Mouse (Mus musculus): Measurements from ENCODE around the gene Agtpbp1. TPM values are rescaled to one million over a fixed set of nuclear protein-coding genes. Genes with fewer than 3 reads are reported as not detected.

The Agtpbp1 gene
- polyA plus RNA-seq, 1 experiment from 2014 or later, result 52.3 TPM

DNA sequence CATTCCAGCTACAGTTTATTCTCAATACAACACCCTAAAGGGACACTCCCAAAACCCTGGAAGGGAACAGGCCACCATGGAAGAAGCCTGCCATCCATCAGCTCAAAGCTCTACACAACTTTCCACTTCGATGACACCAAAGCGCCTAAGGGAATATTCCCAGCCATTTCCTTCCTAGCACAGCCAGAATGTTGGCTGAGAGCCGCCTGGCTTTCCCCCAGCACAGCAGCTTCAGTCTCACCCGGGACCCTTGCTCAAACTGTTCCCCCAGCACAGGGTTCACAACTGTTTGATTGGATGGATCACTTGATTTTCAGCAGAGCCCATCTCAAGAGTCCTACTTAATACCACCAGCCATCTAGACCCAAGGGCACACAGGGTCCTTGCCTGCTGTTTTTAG, 37.3 kb downstream of the Agtpbp1 start:
- peaks cover 11% of the 10 kb centered on the region for H3K4me1 ChIP-seq
- H3K9ac ChIP-seq (replicated peaks), result no peak overlapping the region
- no peak for ATAC-seq (replicated peaks)
- H3K9me3 ChIP-seq, result no peaks in the 10 kb centered on the region
- no peak overlapping the region for H3K4me3 ChIP-seq
- 68% methylated on average over 4 of the region's 4 CpGs for WGBS
- no peak overlapping the region for H3K27ac ChIP-seq (replicated peaks)
- H3K27me3 ChIP-seq, result no peaks in the 10 kb centered on the region
- H3K4me2 ChIP-seq (replicated peaks), result no peak overlapping the region
- H3K36me3 ChIP-seq, result no peaks in the 10 kb centered on the region

DNA sequence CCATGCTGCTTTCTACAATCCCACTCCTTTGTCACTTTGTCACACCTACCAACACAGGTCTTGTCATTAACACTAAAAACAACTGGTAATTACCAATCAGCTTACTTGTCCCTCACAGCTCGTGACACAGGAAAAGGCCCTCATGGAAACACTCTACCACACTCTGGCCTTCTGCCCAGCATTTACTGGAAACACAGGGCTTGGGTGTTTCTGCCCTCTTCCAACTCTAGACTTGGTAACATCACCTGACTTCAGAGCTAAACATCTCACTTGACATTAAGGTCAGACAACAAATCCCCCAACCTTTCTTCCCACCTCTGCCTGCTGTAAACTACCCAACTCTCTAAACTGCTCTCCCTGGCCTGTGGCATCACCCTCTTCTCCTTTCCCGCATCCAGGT, 37.9 kb downstream of the Agtpbp1 start:
- Histone ChIP-seq H3K4me1 (peaks cover 8% of the 10 kb centered on the region), H3K9ac (replicated peaks) (no peak overlapping the region), H3K27ac (replicated peaks) (no peak overlapping the region), H3K9me3 (no peaks in the 10 kb centered on the region), H3K36me3 (no peaks in the 10 kb centered on the region), H3K4me3 (no peak overlapping the region), H3K27me3 (no peaks in the 10 kb centered on the region), H3K4me2 (replicated peaks) (no peak overlapping the region)
- no peak for ATAC-seq (replicated peaks)
- WGBS, result 63% methylated on average over 2 of the region's 2 CpGs

- H3K4me1 ChIP-seq, result peaks cover 1% of the 10 kb centered on the region; the same call in 1 of the 2 replicates
- H3K4me3 ChIP-seq, result no peak overlapping the region
- no peak for ATAC-seq (replicated peaks)
- no peak overlapping the region for H3K9ac ChIP-seq (replicated peaks)
- H3K4me2 ChIP-seq (replicated peaks), result no peak overlapping the region
- WGBS, result 85% methylated on average over 10 of the region's 10 CpGs
- H3K36me3 ChIP-seq, result no peaks in the 10 kb centered on the region
- no peaks in the 10 kb centered on the region for H3K27me3 ChIP-seq
- H3K9me3 ChIP-seq, result no peaks in the 10 kb centered on the region
- no peak overlapping the region for H3K27ac ChIP-seq (replicated peaks)
These were observed 42.6 kb downstream of the Agtpbp1 start for GRCm38 (mm10) chr13:59542411-59542810.

DNA sequence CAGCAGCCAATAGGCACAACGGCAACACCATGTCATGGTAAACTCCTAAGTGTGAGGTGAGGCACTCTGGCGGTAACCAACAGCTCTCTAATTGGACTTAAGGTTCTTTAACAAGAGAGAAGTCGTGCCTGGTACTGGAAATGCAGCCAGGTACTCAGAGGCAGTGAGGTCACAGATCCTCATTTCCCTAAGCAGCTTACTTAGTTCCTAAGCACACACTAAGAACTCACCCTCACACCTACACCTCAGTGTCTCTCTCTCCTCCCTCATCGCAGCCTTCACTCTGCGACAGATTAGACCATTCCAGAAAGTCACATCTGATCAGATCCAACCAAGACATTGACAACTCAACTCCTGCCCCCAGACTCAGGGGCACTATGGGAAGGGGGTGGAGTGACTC, 45.0 kb downstream of the Agtpbp1 start:
- 88% methylated on average over 5 of the region's 5 CpGs for WGBS
- Histone ChIP-seq H3K27ac (replicated peaks) (no peak overlapping the region), H3K9me3 (no peaks in the 10 kb centered on the region), H3K36me3 (no peaks in the 10 kb centered on the region; the same call in 1 of the 2 replicates), H3K4me2 (replicated peaks) (no peak overlapping the region), H3K9ac (replicated peaks) (no peak overlapping the region), H3K27me3 (no peaks in the 10 kb centered on the region), H3K4me3 (no peak overlapping the region), H3K4me1 (no peaks in the 10 kb centered on the region)
- ATAC-seq (replicated peaks), result no peak

DNA sequence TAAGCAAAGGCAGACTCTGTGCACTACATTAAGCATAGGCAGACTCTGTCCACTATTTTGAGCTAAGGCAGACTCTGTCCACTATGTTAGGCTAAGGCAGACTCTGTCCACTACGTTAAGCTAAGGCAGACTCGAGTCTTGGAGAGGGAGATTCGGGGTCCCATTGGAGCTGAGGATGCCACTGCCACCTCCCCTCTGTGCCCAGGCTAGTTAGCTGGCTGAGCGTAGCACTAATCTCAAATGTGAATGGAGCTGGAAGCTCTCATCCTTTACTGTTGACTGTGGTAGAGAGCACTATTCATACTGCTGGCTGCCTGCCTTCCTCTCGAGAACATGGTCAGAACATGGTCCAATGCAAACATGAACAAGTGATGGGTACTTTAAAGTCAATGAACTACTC, 46.4 kb downstream of the Agtpbp1 start:
- Histone ChIP-seq H3K27ac (replicated peaks) (no peak overlapping the region), H3K4me2 (replicated peaks) (no peak overlapping the region), H3K4me3 (no peak overlapping the region), H3K4me1 (no peaks in the 10 kb centered on the region), H3K9me3 (no peaks in the 10 kb centered on the region), H3K27me3 (no peaks in the 10 kb centered on the region), H3K9ac (replicated peaks) (no peak overlapping the region), H3K36me3 (no peaks in the 10 kb centered on the region; the same call in 1 of the 2 replicates)
- WGBS, result 94% methylated on average over 5 of the region's 5 CpGs
- ATAC-seq (replicated peaks), result no peak

DNA sequence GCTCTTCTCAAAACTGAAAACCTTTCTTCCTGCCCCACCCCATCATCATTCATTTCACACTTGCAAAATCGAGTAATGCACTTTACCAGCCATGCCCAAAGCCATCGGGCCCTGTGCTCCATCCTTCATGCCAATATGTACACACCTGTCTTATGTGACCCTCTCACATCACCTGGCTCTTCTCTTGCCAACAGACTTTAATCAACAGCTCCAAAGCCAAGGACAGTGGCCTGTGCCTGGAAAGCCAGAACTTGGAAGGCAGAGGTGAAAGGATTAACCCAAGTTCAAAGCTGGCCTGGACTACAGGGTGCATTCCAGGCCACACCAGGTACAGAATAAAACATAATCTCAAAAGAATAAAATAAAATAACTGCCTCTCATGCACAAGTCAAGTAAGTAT, 48.4 kb downstream of the Agtpbp1 start:
- WGBS, result 86% methylated on average over 2 of the region's 2 CpGs
- no peak overlapping the region for H3K4me2 ChIP-seq (replicated peaks)
- no peak for ATAC-seq (replicated peaks)
- no peak overlapping the region for H3K9ac ChIP-seq (replicated peaks)
- H3K27ac ChIP-seq (replicated peaks), result no peak overlapping the region
- no peaks in the 10 kb centered on the region for H3K4me1 ChIP-seq
- no peaks in the 10 kb centered on the region for H3K27me3 ChIP-seq
- no peaks in the 10 kb centered on the region for H3K9me3 ChIP-seq
- no peak overlapping the region for H3K4me3 ChIP-seq
- peaks cover 11% of the 10 kb centered on the region for H3K36me3 ChIP-seq

- H3K27ac ChIP-seq (replicated peaks), result no peak overlapping the region
- H3K9me3 ChIP-seq, result no peaks in the 10 kb centered on the region
- H3K4me2 ChIP-seq (replicated peaks), result no peak overlapping the region
- H3K4me3 ChIP-seq, result no peak overlapping the region
- H3K4me1 ChIP-seq, result no peaks in the 10 kb centered on the region
- H3K36me3 ChIP-seq, result peaks cover 15% of the 10 kb centered on the region
- no peak overlapping the region for H3K9ac ChIP-seq (replicated peaks)
- 84% methylated on average over 6 of the region's 6 CpGs for WGBS
- H3K27me3 ChIP-seq, result no peaks in the 10 kb centered on the region
- no peak for ATAC-seq (replicated peaks)
These were observed 49.3 kb downstream of the Agtpbp1 start for GRCm38 (mm10) chr13:59535746-59536145.

- H3K27me3 ChIP-seq, result no peaks in the 10 kb centered on the region
- 74% methylated on average over 4 of the region's 4 CpGs for WGBS
- no peak overlapping the region for H3K27ac ChIP-seq (replicated peaks)
- no peaks in the 10 kb centered on the region for H3K9me3 ChIP-seq
- H3K36me3 ChIP-seq, result peaks cover 15% of the 10 kb centered on the region
- no peak overlapping the region for H3K9ac ChIP-seq (replicated peaks)
- H3K4me3 ChIP-seq, result no peak overlapping the region
- ATAC-seq (replicated peaks), result no peak
- no peaks in the 10 kb centered on the region for H3K4me1 ChIP-seq
- no peak overlapping the region for H3K4me2 ChIP-seq (replicated peaks)
These were observed 50.7 kb downstream of the Agtpbp1 start for GRCm38 (mm10) chr13:59534301-59534700.

DNA sequence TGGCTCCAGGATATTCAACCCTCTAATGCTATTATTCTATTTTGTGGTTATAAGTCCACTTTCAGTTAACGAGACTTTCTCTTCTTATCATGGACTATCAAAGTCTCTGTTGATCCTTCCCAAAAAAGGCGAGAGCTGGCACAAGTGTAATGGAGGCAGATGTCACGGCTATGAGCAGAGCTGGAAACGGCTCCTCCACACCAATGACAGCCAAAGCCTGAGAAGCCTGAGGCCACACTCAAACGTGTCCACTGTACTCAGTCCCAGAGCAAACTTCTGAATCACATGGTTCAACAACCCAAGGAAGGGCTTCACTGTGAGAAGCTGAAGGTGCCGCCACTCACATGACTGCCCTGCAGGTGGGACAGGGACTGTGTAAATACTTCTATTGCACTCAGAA, 51.7 kb downstream of the Agtpbp1 start:
- Histone ChIP-seq H3K27me3 (no peaks in the 10 kb centered on the region), H3K9ac (replicated peaks) (no peak overlapping the region), H3K36me3 (peaks cover 15% of the 10 kb centered on the region), H3K4me1 (no peaks in the 10 kb centered on the region), H3K27ac (replicated peaks) (no peak overlapping the region), H3K4me3 (no peak overlapping the region), H3K9me3 (no peaks in the 10 kb centered on the region), H3K4me2 (replicated peaks) (no peak overlapping the region)
- 72% methylated on average over 6 of the region's 6 CpGs for WGBS
- ATAC-seq (replicated peaks), result no peak

GRCm38 (mm10) chr13:59531203-59531602, 53.8 kb downstream of the Agtpbp1 start:
- Histone ChIP-seq H3K9me3 (no peaks in the 10 kb centered on the region), H3K9ac (replicated peaks) (no peak overlapping the region), H3K4me3 (no peak overlapping the region), H3K27ac (replicated peaks) (no peak overlapping the region), H3K4me2 (replicated peaks) (no peak overlapping the region), H3K36me3 (peaks cover 32% of the 10 kb centered on the region), H3K4me1 (no peaks in the 10 kb centered on the region), H3K27me3 (no peaks in the 10 kb centered on the region)
- ATAC-seq (replicated peaks), result no peak
- 64% methylated on average over 2 of the region's 2 CpGs for WGBS

DNA sequence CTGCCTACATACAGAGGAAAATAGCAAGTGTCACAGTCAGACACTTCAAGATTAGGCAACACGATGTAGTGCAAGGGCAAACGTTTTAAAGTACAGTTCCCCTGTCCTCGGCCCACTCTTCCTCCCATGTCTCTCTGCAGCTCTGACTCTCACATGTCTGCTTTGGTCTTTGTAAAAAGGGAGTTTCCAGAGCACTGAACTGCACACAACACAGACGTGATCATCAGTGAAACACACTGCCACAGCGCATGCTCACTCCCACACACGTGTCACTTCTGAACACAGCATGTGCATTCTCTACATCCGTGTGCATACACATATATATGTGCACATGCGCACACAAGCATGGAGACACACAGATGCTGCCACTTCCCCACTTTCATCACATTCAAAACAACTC, 54.5 kb downstream of the Agtpbp1 start:
- Histone ChIP-seq H3K4me2 (replicated peaks) (no peak overlapping the region), H3K9me3 (no peaks in the 10 kb centered on the region), H3K4me3 (no peak overlapping the region), H3K27ac (replicated peaks) (no peak overlapping the region), H3K36me3 (peaks cover 34% of the 10 kb centered on the region), H3K9ac (replicated peaks) (no peak overlapping the region), H3K4me1 (no peaks in the 10 kb centered on the region), H3K27me3 (no peaks in the 10 kb centered on the region)
- no peak for ATAC-seq (replicated peaks)
- 89% methylated on average over 8 of the region's 8 CpGs for WGBS

- Histone ChIP-seq H3K4me3 (no peak overlapping the region), H3K4me1 (no peaks in the 10 kb centered on the region), H3K4me2 (replicated peaks) (no peak overlapping the region), H3K27me3 (no peaks in the 10 kb centered on the region), H3K9ac (replicated peaks) (no peak overlapping the region), H3K27ac (replicated peaks) (no peak overlapping the region), H3K36me3 (peaks cover 16% of the 10 kb centered on the region; the same call in 1 of the 2 replicates), H3K9me3 (no peaks in the 10 kb centered on the region)
- ATAC-seq (replicated peaks), result no peak
- WGBS, result 83% methylated on average over 11 of the region's 11 CpGs
These were observed 63.6 kb downstream of the Agtpbp1 start for GRCm38 (mm10) chr13:59521271-59522064.

DNA sequence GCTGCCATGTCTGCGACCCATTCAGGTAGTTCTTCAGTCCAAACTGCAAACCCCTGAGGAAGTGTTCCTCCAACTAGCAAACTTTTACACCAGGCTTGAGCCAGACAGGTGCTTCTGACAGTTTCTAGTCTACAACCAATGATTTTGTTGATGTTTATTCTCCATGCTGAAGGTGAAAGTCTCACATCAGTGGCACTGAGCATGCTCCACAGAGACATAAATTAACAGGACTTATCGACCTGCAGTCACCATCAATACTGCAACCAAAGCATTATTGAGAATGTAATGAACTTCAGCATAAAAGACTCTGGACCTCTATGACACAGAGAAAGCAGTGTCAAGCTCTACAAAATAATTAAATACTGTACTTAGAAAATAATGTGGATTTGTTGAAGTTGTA, 64.2 kb downstream of the Agtpbp1 start:
- Histone ChIP-seq H3K9me3 (no peaks in the 10 kb centered on the region), H3K9ac (replicated peaks) (no peak overlapping the region), H3K4me2 (replicated peaks) (no peak overlapping the region), H3K27ac (replicated peaks) (no peak overlapping the region), H3K4me3 (no peak overlapping the region), H3K27me3 (no peaks in the 10 kb centered on the region), H3K4me1 (no peaks in the 10 kb centered on the region), H3K36me3 (peaks cover 13% of the 10 kb centered on the region; the same call in 1 of the 2 replicates)
- 91% methylated on average over 2 of the region's 2 CpGs for WGBS
- ATAC-seq (replicated peaks), result no peak

Measured in forebrain, embryonic 15.5 days (tissue).